Mouse (Mus musculus) common myeloid progenitor, adult 5-6 weeks (primary cell): ENCODE results near the gene Timm10b. TPM values are rescaled to one million over a fixed set of nuclear protein-coding genes. Genes with fewer than 3 reads are reported as not detected.

Experiments
- ATAC-seq: replicated peaks from 2 replicates; pipeline ENCODE4 v1.8.0; 2016; ENCODE audit warnings: low read depth, mild to moderate bottlenecking, moderate TSS enrichment, inconsistent platforms; ENCODE audit not compliant: poor library complexity, severe bottlenecking
- total RNA-seq: library from RNA; stranded (forward); fragments of 200-1000, 187-1606 nt; gene quantifications from 2 replicates; pipeline ENCODE4 v1.2.3, GENCODE M21; 2017

Gene Timm10b
- 73.5 and 75.4 TPM in 2 replicates for total RNA-seq

DNA sequence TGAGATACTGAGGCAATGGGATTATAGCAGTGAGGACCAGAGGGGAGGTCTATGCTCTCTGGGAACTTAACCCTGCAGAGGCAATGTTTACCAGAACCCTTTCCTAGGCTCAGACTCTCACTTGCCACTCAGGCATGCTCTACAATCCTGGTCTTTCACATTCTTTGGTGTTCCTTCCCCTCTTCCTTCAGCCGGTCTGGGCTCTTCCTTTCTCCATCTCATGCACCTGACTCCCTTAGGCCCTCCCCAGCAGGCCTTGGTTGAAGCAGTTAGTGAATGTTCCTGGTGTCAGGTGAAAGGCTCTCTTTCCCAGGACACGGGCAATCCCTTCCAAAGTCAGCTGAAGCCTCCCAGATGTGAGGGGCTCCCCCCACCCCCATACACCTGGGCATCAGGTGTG is at the start of gene Timm10b:
Timm10b (plus strand) TSS at position 301 of the 400 bp plus-strand sequence.
- ATAC-seq, result no peak

DNA sequence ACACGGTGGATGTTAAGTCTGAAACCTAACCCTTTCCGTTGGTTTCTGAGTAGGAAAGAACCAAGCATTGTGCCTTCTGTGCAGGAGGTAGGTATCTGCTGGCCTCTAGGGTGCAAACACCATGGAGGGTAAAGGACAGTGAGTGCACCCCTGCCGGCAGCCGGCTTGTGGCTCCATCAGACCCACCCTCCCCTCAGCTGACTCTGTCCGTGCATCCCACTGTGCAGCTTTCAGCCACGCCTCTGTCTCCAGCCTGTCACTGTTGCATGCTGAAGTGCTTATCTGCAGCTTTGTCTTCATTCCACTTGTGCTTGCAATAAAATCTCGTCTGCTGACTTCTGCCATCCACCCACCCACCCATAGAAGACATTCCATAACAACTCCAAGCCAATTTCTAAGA is 49.8 kb upstream of the Timm10b start:
- no peak for ATAC-seq

DNA sequence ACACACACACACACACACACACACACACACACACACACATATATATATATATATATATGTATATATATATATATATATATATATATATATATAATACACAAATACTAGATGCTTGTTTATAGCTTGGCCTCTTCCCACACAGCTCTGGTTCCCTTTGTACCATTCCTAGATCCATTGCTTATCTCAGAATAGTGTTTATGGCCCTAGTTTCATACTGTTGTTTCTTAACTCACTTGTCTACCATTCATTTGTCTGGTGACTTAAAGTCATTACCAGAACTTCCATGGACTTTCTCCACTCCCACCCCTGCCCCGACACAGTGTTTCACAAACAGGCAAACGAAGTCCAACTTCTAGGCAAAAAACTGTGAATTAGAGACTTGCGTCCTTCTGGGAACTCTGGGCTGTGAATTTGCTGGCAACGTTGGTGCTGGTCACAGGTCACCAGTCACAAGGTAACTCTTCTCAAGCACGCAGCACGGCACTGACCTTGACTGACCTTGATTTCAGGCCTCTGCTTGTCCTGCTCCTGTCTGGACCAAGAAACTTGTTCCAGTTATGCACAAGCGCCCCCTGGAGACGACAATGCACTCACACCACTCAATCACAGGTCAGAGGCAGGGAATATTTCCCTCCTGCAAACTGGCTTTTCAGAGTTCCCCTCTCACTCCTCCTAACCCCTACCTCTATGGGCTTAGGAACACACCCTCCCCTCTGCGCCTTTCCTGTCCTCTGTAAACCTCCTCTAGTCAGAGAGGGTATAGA is 36.8 kb upstream of the Timm10b start:
- ATAC-seq, result peak; percentile 95

DNA sequence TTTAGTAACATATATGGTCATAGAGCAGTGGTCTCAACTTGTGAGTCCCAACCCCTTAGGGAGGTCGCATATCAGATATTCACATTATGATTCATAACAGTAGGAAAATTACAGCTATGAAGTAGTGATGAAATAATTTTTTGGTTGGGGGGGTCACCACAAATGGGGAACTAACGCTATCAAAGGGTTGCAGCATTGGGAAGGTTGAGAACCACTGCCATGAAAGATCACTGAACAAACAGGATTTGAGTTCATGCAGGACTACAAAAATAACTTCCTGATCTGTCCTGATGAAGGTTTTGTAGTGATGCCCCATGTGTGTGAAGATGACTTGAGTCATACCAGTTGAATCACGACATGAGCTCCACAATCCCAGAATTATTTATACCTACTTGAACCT is 31.4 kb upstream of the Timm10b start:
- peak; percentile 77 for ATAC-seq

DNA sequence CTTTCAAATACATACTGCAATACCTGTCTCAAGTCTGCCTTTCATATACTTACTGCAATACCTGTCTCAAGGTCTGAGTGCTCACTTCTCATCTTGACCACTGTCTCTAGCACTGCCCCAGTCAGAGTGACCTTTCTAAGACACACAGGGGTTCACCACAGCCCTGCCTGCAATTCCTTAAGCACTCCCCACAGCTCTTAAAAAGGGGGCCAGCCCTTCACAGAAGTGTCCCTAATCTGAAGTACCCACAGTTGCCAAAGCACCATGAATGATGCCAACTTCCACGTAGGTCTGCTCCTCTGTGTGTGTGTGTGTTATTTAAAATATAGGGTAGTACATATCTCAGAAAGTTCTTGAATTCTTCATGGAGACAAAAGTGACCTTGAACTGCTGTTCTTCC is 28.1 kb upstream of the Timm10b start:
- ATAC-seq, result no peak

DNA sequence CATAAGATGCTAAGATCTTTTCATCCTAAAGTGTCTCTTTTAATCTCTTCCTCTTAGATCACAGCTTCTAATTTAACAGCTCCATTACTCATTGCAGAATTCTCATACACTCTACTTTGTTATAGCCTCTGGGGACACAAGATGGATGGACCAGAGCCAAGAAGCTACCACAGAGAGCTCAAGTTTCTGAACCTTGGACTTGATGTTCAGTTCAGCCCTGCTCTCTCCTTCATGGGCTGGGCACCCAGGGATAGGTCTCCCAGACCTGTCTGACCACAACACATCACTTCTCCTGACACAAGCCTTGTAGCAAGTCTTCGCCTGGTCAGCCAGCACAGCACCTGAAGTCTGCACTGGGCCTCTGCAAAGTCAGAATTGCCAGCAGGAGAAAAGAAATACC is 25.5 kb upstream of the Timm10b start:
- no peak for ATAC-seq

DNA sequence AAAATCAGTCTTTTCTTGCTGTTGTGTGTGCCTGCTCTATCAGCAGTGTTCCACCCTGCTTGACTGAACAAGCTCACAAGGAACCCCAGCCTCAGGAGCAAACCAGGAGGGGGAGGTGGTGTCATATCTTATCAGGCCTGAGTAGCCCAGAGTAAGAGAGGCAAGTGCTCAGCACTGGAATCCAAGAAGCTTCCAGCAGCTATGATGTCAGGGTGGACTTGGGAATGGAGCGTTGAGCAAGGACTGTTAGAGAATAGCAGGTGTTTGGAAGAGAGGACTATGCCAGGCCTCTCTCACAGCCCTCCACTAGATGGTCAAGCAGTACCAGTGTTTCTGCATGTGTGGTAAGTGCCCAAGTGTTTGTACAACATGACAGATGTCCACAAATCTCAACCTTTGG is 24.1 kb upstream of the Timm10b start:
- ATAC-seq, result no peak

DNA sequence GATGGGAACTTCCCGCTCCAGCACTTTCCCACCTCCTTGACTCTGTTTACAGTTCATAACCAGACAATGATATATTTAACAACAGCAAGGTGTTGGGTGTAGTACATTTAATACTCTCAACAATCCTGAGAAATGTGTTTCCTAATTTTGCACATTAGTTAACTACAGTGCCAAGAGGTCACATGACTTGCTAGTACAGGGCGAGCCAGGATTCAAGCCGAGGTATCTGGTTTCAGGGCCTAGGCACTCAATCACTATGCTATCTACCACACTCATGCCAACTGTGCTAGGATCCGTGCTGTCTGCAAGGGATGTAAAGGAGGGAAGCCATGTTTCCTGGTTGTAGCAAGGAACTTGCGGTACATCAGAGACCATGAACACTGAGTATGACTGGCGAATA is 23.3 kb upstream of the Timm10b start:
- no peak for ATAC-seq

DNA sequence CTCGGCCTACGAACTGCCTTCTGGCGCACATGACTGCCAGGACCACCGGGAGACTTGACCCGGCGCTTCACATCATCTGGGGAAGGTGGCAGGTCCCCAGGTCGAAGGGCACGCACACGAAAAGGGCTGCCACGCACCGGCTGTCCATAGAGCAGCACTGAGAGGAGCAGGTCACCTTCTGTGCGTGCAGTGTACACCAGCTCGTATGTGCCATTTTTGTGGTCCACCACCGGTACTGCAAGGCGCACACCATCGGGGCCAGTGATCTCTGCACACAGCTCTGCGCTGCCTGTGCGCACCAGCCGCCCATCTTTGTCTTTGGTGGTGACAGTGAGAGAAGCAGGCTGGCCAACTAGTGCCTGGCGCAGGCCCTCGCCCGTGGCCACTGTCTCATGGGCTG is 22.0 kb upstream of the Timm10b start:
- no peak for ATAC-seq

DNA sequence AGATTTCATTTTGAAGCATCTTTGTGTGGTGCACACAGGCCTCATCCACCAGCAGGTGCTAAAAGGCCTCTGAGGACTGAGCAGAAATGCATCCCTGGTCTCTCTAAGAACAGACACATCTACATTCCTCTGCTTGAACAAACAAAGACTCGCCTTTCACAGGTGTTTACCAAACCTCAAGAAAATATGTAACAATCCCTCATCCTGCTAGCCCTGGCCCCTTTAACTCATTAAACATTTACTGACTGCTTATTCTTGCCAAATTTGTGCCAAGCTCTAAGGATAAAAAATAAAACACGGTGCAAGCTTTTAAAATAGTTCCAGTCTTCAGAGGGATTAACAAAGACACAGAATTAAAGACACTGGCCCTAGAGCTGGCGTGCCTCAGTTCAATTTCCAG is 20.2 kb upstream of the Timm10b start:
- ATAC-seq, result no peak

DNA sequence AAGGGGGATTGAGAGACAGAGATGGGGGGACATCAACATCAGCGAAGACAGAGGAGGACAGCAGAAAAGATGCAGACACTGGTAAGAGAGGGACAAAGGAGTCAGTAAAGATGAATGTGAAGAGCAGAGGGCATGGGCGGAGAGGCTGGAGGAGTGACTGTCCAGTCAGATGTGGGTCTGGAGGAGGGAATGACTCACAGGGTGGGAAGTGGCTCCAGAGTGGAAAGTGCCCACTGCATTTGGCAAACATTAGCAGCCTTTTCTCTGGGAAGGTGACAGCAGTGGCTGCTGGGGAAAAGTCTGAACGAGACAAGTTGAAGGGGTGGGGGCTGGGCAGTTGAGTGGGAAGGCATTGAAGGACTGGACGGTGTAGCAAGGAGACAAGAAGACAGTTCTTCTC is 18.8 kb upstream of the Timm10b start:
- no peak for ATAC-seq

DNA sequence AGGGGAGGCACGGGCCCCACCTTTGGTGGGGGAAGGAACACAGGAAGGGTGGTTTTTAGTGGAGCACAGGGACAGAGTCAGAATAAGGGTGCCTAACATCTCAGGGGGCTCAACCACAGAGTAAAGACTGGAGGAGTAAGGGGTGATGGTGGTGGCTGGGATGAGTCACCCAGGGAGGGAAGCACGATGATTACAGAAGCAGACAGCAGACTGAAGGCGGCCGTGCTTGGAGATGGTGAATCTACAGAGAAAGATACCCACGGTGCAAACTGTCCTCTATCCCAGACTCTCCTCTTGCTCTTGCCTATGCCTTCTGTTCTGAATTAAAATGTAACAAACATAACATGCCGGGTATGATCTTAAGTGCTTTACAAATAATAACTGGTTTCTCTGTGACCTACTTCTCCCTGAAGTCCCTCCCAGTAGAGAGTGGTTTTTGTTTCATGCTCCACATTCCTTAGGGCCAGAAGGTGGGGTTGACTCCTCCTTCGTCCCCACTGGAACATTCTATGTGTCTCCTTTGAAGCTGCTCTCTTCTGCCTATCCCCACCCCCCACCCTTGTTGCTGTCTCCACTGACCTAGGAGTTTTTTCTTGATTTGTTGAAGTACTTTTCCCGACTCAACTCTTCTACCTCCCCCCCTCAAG is 18.1 kb upstream of the Timm10b start:
- ATAC-seq, result no peak

DNA sequence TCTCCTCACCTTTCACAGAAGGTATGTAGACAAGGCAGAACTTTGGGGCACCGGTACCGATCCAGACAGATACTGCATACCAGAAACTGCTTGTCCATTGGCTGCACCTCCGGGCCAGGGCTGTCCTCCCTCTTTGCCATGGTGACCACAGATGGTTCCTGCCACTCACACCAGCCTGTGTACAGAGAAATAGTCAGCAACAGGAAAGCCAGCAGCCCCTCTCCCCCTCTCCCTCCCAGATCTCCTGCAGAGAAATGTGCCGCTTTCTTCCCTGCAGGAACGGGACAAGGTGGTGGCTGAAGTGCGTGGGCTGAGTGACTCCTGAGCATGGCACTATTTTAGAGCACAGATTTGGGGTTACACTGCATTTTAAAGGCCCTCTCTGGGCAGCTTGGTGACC is 14.5 kb upstream of the Timm10b start:
- ATAC-seq, result no peak

DNA sequence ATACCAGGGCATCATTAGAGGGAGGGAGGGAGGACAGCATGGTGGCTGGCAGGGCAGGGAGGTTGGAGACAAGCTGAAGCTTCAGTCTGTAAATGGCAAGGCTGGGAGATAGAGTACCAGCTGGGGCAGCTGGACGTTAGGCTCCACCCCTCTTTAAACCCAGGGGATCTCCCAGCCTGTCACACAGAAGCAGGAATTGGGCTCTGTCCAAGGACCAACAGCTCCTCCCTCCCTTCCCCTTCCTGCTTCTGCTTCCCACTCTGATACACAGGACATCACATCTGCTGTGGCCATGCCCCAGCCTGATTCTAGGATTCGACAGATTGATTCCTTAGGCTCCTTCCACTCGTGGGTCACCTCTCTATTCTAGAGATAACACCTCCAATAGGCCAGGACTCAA is 11.2 kb upstream of the Timm10b start:
- ATAC-seq, result peak; percentile 55

DNA sequence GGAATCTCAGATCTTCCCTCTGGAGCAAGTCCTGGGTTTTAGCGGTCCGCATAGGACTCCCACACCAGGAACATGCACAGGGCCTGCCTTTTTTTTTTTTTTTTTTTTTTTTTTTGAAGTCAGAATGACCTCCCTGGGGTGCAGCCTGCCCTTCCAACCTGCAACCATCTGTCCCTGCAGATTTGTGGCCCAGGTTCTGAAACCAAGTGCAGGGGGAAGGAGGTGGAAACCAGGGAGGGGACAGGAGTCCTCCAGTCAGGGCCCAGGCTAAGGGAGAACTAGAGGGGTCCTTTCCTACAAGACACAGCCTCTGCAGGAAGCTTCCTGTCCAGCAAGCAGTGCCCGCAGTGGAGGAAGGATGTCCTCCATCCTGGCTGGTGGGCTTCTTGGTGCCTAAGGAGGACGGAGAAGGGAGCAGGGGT is 7.3 kb upstream of the Timm10b start:
- no peak for ATAC-seq

DNA sequence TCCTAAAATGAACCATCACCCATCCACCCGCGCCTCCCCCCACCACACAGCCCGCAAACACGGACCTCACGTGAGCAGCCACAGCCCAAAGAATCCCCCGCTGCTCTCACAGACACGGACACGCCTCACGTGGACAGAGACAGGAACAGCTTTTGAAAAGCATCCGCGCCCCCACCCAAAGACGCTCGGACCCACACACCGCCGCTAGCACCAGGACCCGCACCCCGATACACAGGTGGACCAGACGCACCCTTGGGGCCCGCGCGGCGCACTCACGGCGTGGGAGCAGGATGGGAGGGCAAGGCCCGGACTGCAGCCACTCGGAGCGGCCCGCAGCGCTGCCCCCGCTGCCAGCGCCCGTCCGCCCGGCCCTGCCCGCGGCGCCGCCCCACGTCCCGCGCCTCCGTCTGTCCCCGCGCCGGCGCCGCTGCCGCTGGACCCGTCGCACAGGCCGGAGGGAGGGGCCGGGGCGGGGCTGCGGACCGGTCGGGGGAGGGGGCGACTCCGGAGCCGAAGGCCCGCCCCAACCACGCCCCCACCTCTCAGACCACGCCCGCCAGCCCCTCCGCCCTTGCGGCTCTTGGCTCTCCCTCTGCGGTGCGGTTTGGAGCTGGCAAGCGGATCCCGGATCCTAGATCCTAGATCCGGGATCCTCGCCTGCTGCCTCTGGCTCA is 6.6 kb upstream of the Timm10b start, which contains the start of gene Trim3:
Trim3 (minus strand) TSS at position 445 of the 674 bp plus-strand sequence.
- ATAC-seq, result peak; percentile 72

DNA sequence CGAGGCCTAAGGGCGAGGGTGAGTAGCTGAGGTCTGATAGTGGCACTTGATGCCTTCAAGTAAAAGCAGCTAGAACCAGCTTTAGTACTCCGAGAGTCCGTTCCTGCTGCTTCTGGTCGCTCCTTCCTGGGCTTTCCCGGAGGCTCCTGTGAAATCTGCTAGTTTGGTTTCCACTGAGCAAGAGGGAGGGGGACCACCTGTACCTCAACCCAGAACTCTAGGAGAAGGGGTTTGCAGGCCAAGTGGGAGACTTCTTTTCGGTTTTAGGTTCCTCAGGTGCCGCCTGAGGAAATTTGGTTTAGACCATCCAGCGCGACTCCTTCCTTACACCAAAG is 6.1 kb upstream of the Timm10b start:
- peak; percentile 10 for ATAC-seq

DNA sequence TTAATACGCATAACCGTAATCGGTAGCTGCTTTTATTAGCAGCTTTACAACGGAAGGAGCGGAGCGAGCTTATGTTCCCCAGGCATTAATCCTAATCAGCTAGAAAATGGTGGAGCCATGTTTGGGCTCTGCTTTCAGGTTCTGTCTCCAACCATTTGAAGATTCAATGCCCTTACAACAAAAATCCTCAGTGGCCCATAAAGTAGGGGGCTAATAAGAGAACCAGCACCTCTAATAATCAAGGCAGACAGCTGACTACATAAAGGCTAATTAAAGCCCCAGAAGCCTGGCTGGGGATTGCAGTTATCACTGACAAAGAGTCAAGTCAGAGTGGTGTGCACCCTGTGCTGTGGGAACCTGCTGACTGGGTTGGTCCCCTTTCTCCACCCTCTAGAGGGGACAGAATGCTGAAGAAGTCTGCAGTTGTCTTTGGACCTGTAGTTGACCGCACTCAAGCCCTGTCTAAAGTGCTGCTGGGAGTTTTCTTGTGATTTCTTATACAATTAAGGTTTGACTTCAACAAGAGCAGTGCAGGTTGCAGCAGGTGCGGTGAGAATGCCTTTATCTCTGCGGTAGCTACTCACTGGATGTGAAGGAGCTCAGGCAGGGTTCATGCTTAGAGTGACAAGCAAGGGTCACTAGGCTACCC is 5.5 kb upstream of the Timm10b start:
- no peak for ATAC-seq

DNA sequence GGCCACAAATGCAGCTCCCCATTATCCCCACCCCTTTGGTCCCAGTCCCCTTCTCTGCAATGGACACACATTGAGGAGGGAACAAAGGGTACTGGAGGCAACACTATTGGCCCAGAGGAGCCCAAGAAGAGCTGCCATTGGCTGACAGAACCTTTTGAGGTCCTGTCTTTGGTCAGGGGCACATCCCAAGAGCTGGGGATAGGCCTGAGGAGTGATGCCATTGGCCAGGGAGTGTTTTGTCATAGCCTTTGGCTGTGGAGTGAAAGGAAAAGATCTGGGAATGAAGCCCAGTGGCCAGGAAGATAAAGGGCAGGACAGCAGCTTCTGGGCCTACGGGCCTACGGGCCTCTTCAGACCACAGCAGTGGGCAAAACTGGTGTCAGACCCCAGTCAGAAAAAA is 4.1 kb upstream of the Timm10b start:
- no peak for ATAC-seq

DNA sequence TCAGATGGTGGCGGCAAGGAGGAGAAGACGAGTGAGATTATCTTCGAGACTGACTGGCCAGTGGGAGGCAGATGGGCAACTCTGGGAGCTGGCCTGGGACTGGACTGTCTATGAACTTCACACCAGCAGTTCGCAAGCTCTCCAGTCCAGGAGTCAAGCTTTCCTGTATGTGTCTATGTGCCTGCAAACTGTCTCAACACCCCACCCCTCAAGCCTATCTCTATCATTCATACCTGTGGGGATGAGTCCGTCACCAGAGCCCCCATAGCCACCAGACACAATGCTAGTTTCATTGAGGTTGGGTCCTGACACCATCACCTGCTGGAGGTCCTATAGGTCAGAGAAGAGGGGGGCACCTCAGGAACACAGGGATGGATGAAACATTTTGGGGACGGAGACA is 1.1 kb upstream of the Timm10b start:
- no peak for ATAC-seq

DNA sequence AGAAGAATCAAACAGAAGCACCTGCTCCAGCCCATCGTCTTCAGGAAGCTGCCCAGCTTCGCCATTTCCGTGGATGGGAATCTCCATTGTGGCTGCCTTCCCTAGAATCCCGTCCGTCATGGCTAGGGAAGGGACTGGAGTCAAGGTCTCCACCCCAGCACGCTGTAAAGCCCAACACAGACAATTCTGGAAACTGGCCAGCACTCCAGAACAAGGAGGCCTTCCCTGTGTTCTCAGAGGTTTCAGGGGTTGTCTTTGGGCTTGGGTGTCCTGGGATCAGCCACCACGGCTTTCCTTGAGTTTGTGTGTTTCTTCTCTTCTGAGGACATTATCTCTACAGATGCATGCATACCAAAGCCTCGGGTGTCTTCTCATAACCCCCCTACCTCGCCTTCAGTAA is 552 bp upstream of the Timm10b start:
- ATAC-seq, result no peak
